Mouse (Mus musculus) lung, postnatal 0 days (tissue): ENCODE results near the gene Lpar1.

ENCODE experiments used
- CTCF ChIP-seq: IDR thresholded peaks from 2 replicates; pipeline ENCODE4 v1.5.1; 2016; ENCODE audit warnings: antibody characterized with exemption, mild to moderate bottlenecking
- EP300 ChIP-seq: IDR thresholded peaks from 2 replicates; pipeline ENCODE4 v1.6.1; 2016; ENCODE audit warnings: antibody characterized with exemption, mild to moderate bottlenecking, control low read depth

DNA sequence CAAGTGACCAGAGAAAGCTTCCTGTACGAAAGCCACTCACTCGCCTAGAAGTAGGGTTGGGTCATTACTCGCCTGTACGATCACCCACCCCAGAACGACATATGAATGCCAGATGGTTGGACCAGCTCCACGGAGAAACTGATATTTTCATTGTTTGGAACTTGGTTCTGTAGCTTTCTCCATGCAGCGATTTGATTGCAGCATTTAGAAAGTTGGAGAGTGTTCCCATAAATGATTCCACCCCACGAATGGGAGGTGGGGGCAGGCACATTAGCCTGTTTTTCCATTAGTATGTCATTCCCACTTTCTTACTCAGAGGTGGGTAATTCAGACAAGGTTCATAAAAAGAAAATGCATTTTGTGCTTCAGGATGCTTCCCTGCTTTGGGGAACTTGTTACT lies 14.8 kb upstream of the Lpar1 start:
- TF ChIP-seq CTCF (no peak), EP300 (no peak)
